Mouse (Mus musculus) heart, postnatal 0 days (tissue): Measurements from ENCODE around the gene Sbk2.

Source experiments
- CTCF ChIP-seq: IDR thresholded peaks from 2 replicates; pipeline ENCODE4 v1.5.1; 2016; ENCODE audit warnings: antibody characterized with exemption, control low read depth, low read depth
- EP300 ChIP-seq: IDR thresholded peaks from 2 replicates; pipeline ENCODE4 v1.6.1; 2016; ENCODE audit warnings: antibody characterized with exemption, low read depth

DNA sequence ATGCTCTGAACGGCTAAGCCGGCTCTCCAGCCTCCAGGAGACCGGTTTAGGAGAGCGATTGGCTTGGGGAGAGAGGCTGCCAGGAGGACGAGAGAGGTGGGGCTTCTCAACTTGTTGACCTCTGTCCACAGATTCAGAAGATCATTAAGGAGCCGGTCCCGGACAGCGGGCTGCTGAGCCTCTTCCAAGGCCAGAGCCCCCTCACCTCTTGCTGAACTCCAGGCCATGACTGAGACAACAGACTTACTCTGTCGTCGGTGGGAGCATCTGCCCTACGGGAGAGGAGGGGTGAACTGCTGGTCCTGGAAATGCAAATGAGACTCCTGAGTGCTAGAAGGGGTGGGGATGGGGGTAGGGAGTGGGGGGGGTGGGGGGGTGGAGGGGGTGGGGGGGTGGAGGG is 69.0 kb downstream of the Sbk2 start:
- no peak for TF ChIP-seq CTCF
- no peak for TF ChIP-seq EP300
